Mouse (Mus musculus): ENCODE results near the gene Dennd1a. TPM values are rescaled to one million over a fixed set of nuclear protein-coding genes. Genes with fewer than 3 reads are reported as not detected.

Gene Dennd1a
- polyA plus RNA-seq, 1 experiment from 2014 or later: 3.1 TPM

DNA sequence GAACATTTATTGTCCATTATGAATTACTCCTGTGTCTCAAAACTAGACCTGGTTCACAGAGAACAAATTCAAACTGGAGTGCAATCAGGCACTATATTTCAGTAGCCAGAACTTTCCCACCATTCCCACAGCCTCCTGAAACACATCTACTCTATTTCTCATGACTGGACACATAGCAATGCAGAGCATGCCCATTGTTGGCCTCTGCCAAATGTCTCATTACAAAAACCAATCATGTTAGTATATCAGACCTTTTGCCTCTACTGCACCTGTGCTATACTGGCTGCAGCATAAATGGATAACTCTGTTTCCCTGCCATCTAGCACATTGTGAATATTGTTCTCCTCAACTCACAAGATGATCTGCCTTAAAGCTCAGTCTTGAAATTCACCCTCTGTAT, 238.2 kb downstream of the Dennd1a start:
- no peak overlapping the region for H3K9ac ChIP-seq (ENCODE audit: low read length)
- TF ChIP-seq CTCF (IDR thresholded peaks at IDR 0.05; ENCODE audit: low read depth): no peak
- TF ChIP-seq EP300 (optimal IDR thresholded peaks at IDR 0.05): no peak
- no peaks in the 10 kb centered on the region for H3K9me3 ChIP-seq (ENCODE audit: control insufficient read depth, low read length)
- ATAC-seq (ENCODE audit: low FRiP score, low TSS enrichment) (no peak), DNase-seq (ENCODE audit: low spot score) (no peak)
- H3K4me3 ChIP-seq (ENCODE audit: low read depth, low read length): no peak overlapping the region
- no peak overlapping the region for H3K27ac ChIP-seq (replicated peaks)
- H3K4me2 ChIP-seq (replicated peaks; ENCODE audit: low read depth): no peak overlapping the region
- H3K4me1 ChIP-seq (replicated peaks; ENCODE audit: control insufficient read depth, insufficient read depth): no peaks in the 10 kb centered on the region
- H3K27me3 ChIP-seq (ENCODE audit: control insufficient read depth, insufficient read depth, low read length): no peaks in the 10 kb centered on the region
- H3K36me3 ChIP-seq (ENCODE audit: control insufficient read depth, insufficient read depth, low read length): no peaks in the 10 kb centered on the region

DNA sequence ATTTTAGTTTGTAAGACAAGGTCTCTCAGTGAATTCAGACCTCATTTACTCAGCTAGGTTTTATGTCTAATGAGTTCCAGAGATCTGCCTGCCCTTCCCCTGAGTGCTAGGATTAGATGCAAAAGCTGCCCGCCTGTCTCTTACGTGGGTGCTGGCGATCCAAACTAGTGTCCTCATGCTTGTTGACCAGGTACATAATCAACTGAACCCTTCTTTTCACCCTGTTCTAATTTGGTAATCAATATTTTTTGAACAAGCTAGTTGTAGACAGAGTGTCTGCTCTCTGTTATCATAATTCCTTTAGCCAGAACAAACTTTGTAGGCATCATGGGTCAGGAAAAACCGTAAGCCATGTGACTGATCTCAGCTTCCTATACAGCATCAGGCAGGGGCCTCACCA, 241.9 kb downstream of the Dennd1a start:
- no peak overlapping the region for H3K4me3 ChIP-seq (ENCODE audit: low read depth, low read length)
- no peaks in the 10 kb centered on the region for H3K9me3 ChIP-seq (ENCODE audit: control insufficient read depth, low read length)
- 94% methylated on average over 4 of the region's 4 CpGs for WGBS
- H3K27me3 ChIP-seq (ENCODE audit: control insufficient read depth, insufficient read depth, low read length): no peaks in the 10 kb centered on the region
- ATAC-seq (ENCODE audit: low FRiP score, low TSS enrichment): no peak
- TF ChIP-seq EP300 (optimal IDR thresholded peaks at IDR 0.05) (no peak), CTCF (IDR thresholded peaks at IDR 0.05; ENCODE audit: low read depth) (no peak)
- H3K36me3 ChIP-seq (ENCODE audit: control insufficient read depth, insufficient read depth, low read length): no peaks in the 10 kb centered on the region
- H3K27ac ChIP-seq (replicated peaks): no peak overlapping the region
- H3K9ac ChIP-seq (ENCODE audit: low read length): no peak overlapping the region
- H3K4me1 ChIP-seq (replicated peaks; ENCODE audit: control insufficient read depth, insufficient read depth): no peaks in the 10 kb centered on the region
- no peak for DNase-seq (ENCODE audit: low spot score)
- H3K4me2 ChIP-seq (replicated peaks; ENCODE audit: low read depth): no peak overlapping the region

DNA sequence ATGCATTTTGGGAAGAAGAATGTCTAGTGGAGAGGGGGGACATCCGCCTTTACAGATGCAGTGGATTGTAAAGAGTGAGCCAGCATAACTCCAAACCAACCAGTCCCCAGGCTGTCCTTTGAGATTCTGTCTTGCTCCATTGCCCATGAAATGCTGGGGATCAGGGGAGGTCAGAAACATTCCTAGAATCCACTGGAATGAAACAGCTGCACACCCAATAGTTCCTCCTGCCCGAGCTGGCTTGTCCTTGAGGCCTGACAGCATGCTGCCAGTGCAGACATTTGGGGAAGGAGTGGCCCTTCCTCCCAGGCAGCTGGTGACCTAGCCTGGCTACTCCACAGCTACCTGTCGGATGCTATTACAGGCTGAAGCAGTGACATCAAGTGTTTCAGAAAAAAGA, 246.3 kb downstream of the Dennd1a start:
- Histone ChIP-seq H3K9me3 (ENCODE audit: control insufficient read depth, low read length) (no peaks in the 10 kb centered on the region), H3K4me3 (ENCODE audit: low read depth, low read length) (no peak overlapping the region), H3K27me3 (ENCODE audit: control insufficient read depth, insufficient read depth, low read length) (no peaks in the 10 kb centered on the region), H3K9ac (ENCODE audit: low read length) (no peak overlapping the region), H3K36me3 (ENCODE audit: control insufficient read depth, insufficient read depth, low read length) (no peaks in the 10 kb centered on the region), H3K4me1 (replicated peaks; ENCODE audit: control insufficient read depth, insufficient read depth) (no peaks in the 10 kb centered on the region), H3K27ac (replicated peaks) (no peak overlapping the region), H3K4me2 (replicated peaks; ENCODE audit: low read depth) (no peak overlapping the region)
- DNase-seq (ENCODE audit: low spot score): no peak
- 64% methylated on average over 3 of the region's 3 CpGs for WGBS
- no peak for TF ChIP-seq EP300 (optimal IDR thresholded peaks at IDR 0.05)
- no peak for TF ChIP-seq CTCF (IDR thresholded peaks at IDR 0.05; ENCODE audit: low read depth)
- ATAC-seq (ENCODE audit: low FRiP score, low TSS enrichment): no peak

DNA sequence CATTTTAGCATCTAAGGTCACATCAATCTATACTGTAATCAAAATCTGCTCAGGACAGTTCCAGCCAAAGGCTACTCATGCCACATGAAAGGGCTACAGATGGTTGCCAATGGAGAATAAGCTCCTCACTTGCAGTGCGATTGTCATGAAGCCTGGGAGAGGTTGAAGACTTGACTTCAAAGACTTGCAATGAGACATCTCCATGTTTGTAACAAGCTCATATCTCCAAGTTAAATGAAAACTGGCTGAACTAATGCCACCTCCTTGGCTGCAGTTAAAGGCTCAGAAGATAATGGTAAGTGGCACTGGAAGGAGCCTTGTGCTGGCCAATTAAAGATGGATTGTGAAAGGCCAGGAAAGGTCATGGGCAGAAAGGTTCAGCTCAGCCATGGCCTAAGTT, 247.6 kb downstream of the Dennd1a start:
- Histone ChIP-seq H3K36me3 (ENCODE audit: control insufficient read depth, insufficient read depth, low read length) (no peaks in the 10 kb centered on the region), H3K4me1 (replicated peaks; ENCODE audit: control insufficient read depth, insufficient read depth) (no peaks in the 10 kb centered on the region), H3K27ac (replicated peaks) (no peak overlapping the region), H3K9ac (ENCODE audit: low read length) (no peak overlapping the region), H3K4me2 (replicated peaks; ENCODE audit: low read depth) (no peak overlapping the region), H3K9me3 (ENCODE audit: control insufficient read depth, low read length) (no peaks in the 10 kb centered on the region), H3K4me3 (ENCODE audit: low read depth, low read length) (no peak overlapping the region), H3K27me3 (ENCODE audit: control insufficient read depth, insufficient read depth, low read length) (no peaks in the 10 kb centered on the region)
- TF ChIP-seq CTCF (IDR thresholded peaks at IDR 0.05; ENCODE audit: low read depth): no peak
- no peak for TF ChIP-seq EP300 (optimal IDR thresholded peaks at IDR 0.05)
- DNase-seq (ENCODE audit: low spot score) (no peak), ATAC-seq (ENCODE audit: low FRiP score, low TSS enrichment) (no peak)
- WGBS: 100% methylated on average over 1 of the region's 1 CpGs

DNA sequence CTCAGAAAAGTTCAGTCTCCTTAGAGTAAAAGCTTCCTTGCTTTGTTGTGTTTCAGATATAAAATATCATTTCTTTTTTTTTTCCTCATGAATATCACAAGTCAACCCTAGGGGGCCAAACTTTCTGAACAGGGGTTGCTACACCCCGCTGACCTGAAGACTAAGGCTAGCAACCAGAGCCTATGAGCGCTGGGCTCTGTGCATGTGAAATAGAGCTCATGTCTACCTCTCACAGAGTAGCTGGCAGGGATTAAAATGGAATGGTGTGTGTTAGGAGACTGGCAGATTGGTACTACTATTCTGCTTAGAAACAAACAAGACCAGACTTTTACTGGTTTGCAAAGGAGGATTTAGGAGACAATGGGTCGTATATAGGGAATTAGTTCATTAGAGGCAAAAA, 258.9 kb downstream of the Dennd1a start:
- H3K9me3 ChIP-seq (ENCODE audit: control insufficient read depth, low read length): no peaks in the 10 kb centered on the region
- H3K4me2 ChIP-seq (replicated peaks; ENCODE audit: low read depth): no peak overlapping the region
- H3K4me1 ChIP-seq (replicated peaks; ENCODE audit: control insufficient read depth, insufficient read depth): no peaks in the 10 kb centered on the region
- no peaks in the 10 kb centered on the region for H3K27me3 ChIP-seq (ENCODE audit: control insufficient read depth, insufficient read depth, low read length)
- 89% methylated on average over 3 of the region's 3 CpGs for WGBS
- no peak for ATAC-seq (ENCODE audit: low FRiP score, low TSS enrichment)
- TF ChIP-seq CTCF (IDR thresholded peaks at IDR 0.05; ENCODE audit: low read depth): no peak
- TF ChIP-seq EP300 (optimal IDR thresholded peaks at IDR 0.05): no peak
- H3K9ac ChIP-seq (ENCODE audit: low read length): no peak overlapping the region
- no peaks in the 10 kb centered on the region for H3K36me3 ChIP-seq (ENCODE audit: control insufficient read depth, insufficient read depth, low read length)
- H3K4me3 ChIP-seq (ENCODE audit: low read depth, low read length): no peak overlapping the region
- H3K27ac ChIP-seq (replicated peaks): no peak overlapping the region
- DNase-seq (ENCODE audit: low spot score): no peak

DNA sequence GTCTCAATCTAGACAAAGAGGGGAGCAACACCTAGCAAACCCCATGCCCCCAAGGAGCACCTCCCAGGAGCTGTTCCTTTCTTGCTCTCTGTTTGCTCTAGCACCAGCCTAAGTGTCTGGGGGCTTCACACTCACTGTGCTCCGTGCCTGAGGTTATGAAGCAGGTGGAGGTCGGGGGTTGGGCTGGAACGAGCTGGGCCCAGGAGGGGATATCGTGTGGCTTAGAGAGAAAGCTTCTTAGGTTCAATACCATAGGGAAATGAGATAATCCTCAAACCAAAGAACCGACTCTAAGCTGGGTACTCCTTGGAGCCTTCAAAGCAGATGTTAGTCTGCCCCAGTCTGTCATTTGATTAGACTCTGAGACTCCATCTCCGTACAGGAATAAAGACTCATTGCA, 261.6 kb downstream of the Dennd1a start:
- 60% methylated on average over 6 of the region's 6 CpGs for WGBS
- Histone ChIP-seq H3K4me1 (replicated peaks; ENCODE audit: control insufficient read depth, insufficient read depth) (no peaks in the 10 kb centered on the region), H3K9ac (ENCODE audit: low read length) (no peak overlapping the region)

More for the DNA sequence above, 261.6 kb downstream of the Dennd1a start:
- H3K9me3 ChIP-seq (ENCODE audit: control insufficient read depth, low read length): no peaks in the 10 kb centered on the region
- TF ChIP-seq EP300 (optimal IDR thresholded peaks at IDR 0.05) (no peak), CTCF (IDR thresholded peaks at IDR 0.05; ENCODE audit: low read depth) (no peak)
- DNase-seq (ENCODE audit: low spot score) (no peak), ATAC-seq (ENCODE audit: low FRiP score, low TSS enrichment) (no peak)
- H3K27ac ChIP-seq (replicated peaks): no peak overlapping the region
- H3K27me3 ChIP-seq (ENCODE audit: control insufficient read depth, insufficient read depth, low read length): no peaks in the 10 kb centered on the region
- H3K4me2 ChIP-seq (replicated peaks; ENCODE audit: low read depth): no peak overlapping the region
- H3K4me3 ChIP-seq (ENCODE audit: low read depth, low read length): no peak overlapping the region
- no peaks in the 10 kb centered on the region for H3K36me3 ChIP-seq (ENCODE audit: control insufficient read depth, insufficient read depth, low read length)

Data from stomach, postnatal 0 days (tissue).